Mouse (Mus musculus): ENCODE measurements around the gene Vmn1r25.
"Not testable (repeated sequence)": the region's sequence is repeated elsewhere in the genome, so short reads cannot be mapped to it uniquely, and the experiment has no call there.

The Vmn1r25 gene

DNA sequence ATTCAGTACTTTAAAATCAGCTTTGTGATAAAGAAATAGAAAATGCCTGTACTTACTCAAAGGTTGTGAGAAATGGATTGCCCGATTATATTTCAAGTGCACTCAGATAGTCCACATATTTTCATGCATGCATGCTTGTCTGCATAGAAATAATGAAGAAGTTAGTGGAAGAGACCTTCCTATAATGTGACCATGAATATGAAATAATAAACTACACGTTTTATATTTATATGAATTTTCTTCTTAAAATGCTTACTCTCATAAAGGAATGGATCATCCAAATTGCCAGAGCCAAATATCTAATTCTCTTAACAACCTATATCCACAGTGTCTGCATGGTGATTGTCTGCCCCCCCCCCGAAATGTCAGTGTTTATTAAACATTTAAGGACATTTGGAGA, at the start of gene Vmn1r25:
TSS of gene Vmn1r25 (minus strand) at position 101 of the 400 bp plus-strand sequence.
- no peak for ATAC-seq (ENCODE audit: insufficient number of reproducible peaks, low FRiP score, low TSS enrichment)

DNA sequence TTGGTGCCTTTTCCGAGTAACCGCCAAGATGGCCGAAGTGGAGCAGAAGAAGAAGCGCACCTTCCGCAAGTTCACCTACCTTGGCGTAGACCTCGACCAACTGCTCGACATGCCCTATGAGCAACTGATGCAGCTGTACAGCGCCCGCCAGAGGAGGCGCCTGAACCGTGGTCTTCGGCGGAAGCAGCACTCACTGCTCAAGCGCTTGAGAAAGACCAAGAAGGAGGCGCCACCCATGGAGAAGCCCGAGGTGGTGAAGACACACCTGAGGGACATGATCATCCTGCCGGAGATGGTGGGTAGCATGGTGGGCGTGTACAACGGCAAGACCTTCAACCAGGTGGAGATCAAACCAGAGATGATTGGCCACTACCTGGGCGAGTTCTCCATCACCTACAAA, 36.9 kb upstream of the Vmn1r25 start:
- ATAC-seq (ENCODE audit: insufficient number of reproducible peaks, low FRiP score, low TSS enrichment) = not testable (repeated sequence)

DNA sequence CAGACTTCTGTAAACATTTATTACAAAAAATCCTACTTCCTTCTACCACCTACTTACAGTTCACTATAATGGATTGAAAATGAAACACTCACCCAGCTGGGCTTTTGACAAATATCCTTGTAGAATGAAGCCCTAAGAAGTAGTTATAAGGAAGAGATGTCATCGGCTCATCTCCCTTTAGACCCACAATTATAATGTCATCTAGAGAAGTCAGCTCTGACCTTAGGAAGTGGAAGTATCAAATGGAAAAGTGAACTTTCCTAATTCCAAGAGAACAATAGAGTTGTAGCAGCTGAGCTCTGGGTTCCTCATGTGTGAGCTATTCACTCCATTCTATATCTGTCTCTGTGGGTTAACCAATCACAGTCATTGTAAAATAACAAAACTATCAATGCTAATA, 34.4 kb upstream of the Vmn1r25 start, which contains the start of gene Vmn1r26:
TSS of gene Vmn1r26 (minus strand) at position 101 of the 400 bp plus-strand sequence.
- ATAC-seq (ENCODE audit: insufficient number of reproducible peaks, low FRiP score, low TSS enrichment) = no peak

DNA sequence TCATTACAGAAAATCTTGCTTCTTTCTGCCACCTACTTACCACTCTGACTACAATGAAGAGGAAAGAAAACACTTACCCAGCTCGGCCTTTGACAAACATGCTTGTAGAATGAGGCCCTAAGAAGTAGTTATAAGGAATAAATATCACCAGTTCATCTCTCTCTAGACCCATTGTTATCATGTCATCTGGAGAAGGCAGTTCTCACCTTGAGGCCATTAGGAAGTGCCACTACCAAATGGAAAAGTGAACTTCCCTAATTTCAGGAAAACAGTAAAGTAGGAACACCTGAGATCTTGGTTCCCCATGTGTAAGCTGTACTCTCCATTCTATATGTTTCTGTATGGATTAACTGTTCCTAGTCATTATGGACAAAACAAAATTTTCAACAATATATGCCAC, 19.2 kb downstream of the Vmn1r25 start, which contains the start of gene Vmn1r24:
TSS of gene Vmn1r24 (minus strand) at position 101 of the 400 bp plus-strand sequence.
- ATAC-seq (ENCODE audit: insufficient number of reproducible peaks, low FRiP score, low TSS enrichment) = not testable (repeated sequence)
